Mouse (Mus musculus) R1 (cell line): ENCODE measurements around the gene Dhx58.

ENCODE experiments used
- DNase-seq: peaks from one replicate; pipeline ENCODE4 v3.0.0-alpha.2; 2018; ENCODE audit warnings: low read depth, low spot score

Dhx58 gene

DNA sequence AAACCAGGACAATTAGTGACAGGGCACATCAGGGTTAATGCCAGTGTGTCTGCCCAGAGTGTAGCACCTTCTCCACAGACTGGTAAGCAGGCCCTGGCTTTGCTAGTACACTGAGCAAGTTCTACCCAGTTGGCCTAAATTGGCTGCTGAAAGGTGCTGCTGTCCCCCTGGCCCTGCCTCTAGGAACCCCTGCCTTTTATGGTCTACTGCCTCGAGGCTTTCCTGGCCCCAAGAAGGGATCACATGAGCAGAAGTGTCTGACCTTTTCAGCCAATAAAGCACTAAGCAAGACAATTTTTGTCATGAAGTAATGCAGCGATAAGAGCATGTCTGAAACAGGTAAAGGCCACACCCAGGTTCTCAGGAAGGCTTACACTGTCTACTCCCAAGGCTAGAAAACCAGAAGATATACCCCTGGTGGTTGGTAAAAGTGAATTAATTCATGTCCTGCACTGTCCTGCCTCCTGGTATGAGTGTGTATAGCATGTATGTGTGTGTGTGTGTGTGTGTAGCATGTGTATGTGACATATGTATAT, 18.5 kb upstream of the Dhx58 start:
- DNase-seq = no peak

DNA sequence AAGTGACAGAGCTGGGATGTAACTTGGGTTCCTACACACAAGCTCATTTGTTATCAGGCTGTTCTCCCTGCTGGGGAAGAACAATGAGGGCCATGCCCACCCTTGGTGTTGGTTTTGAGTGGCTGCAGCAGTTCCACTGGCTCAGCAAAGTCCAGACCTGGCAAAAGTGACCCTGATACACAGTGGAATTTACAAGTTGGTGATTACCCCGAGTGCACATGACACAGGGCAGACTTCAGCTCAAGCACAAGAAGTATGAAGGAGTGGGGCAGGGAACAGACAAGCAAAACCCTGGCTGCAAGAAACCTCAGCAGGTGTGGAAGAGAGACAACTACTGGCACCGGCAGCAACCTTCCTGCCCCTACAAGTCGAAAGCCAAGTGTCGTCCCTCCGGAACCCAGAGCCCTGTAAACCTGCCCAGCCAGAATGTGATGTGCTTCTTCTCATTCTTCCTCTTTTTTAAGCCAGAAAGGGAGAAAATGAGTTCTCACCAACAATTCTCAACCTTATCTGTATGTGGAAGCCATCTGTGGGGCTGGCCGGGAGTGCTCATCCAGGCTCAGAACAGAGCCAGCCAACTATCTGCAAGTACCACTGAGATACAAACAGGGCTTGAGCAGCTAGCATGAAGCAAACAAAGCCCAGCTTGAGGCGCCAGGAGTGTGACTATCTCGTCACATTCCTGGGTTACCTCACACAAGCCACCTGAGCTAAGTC, 17.9 kb upstream of the Dhx58 start:
- DNase-seq = peak; percentile 47

- no peak for DNase-seq
Observed at GRCm38 (mm10) chr11:100721254-100721653, 17.2 kb upstream of the Dhx58 start.

- DNase-seq = no peak
Observed at GRCm38 (mm10) chr11:100720345-100720744, 16.3 kb upstream of the Dhx58 start.

DNA sequence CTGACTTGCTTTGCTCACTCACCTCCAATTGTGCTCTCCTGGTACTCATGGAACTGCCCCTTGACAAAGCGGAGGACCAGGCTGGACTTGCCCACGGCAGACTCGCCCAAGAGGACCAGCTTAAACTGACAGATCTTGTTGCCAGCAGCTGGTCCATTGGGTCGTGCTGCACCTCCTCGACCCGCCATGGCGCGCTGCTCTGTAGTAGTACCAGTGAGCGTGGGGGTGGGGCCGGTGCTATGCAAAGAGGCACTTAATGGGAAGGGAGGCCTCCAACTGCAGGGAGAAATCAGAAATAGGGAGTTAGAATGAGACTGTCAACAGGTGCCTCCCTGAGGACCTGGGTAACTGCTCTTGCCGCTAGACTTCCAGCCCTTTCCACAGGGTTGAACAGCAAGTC, 15.8 kb upstream of the Dhx58 start:
- peak; percentile 58 for DNase-seq

GRCm38 (mm10) chr11:100719312-100719711, 15.2 kb upstream of the Dhx58 start:
- no peak for DNase-seq

DNA sequence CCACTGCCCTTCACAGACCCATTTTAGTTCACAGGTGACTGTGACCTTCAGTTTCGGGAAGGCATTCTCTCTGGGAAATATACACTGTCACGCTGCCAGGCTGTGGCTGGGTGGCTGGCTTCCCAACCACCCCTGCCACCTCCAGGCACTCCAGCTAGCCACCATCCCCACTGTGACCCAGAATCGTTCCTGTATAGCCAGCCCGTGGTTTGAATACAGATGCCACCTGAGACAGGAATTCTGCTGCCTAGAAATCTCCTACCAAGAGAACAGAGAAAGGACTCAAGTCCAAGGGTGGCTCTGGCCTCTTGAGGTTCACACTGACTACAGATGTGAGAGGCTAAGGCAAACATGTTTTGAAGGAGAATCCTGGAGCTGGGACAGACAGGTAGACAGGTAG, 14.8 kb upstream of the Dhx58 start:
- DNase-seq = no peak

DNA sequence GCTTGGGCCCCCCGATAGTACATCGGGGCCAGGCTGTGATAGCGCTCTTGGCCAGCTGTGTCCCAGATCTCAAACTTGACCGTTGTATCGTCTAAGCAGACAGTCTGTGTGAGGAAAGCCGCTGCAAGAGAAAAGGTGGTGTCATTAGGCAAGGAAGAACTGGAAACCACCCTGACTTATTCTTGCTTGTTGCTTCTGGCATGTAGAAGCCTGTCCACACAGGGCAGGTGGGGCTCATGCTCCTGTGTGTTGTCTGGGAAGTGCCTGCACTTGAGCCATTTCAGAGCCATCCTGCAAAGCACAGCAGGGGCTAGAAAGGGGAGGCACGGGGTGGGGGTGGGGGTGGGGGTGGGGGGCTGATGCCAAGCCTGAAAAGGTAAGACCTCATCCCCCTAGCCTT, 14.4 kb upstream of the Dhx58 start:
- no peak for DNase-seq

DNA sequence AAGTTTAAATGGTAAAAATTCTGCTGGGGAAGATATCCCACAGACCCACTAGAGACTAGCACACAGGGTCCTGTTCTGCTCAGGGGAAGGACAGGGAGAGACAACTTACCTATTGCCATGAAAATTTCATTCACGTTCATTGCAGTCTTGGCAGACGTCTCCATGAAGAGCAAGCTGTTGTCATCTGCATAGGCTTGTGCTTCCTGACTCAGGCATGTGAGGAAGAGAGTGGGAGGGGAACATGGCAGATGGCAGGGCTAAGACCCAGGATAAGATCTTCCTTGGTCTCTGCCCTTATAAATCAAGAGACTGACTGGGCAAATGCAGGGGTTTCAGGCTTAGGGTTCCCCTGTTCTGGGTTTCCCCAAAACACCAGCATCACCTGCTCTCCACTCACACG, 12.6 kb upstream of the Dhx58 start:
- DNase-seq = no peak

DNA sequence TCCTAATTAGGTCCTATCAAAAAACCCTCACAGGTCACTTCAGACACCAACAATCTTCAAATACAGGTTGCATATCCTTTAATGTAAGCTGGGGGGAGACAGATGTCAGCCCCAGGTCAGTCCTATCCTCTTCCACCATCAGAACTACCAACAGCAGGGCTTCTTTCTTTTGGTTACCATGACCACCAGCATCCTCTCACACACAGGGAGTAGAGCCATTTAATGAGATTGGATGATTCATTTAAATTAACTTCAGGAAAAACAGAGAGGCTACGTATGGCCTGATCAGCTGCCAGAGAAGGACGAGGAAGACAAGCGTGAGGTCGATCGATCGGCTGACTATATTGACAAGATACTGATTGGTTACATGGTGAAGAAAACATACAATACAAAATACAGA, 10.9 kb upstream of the Dhx58 start:
- DNase-seq = no peak

DNA sequence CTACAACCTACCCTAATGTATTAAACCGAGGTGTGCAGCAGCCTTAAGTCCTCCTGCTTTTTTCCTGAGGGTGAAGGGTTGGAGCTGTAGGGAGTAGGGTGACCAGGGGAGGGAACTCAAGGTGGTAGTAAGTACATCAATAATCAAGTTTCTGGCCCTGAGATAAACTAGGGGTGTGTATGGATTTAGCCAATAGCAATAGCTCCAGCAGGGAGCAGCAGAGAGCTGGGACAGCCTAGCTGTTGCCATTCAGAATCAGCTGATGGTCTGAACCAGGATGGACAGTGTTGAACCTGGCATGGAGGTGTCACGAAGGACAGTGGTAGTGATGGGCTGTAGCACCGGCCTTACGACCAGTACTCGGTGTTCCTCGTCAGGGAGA, 10.5 kb upstream of the Dhx58 start:
- peak; percentile 77 for DNase-seq

DNA sequence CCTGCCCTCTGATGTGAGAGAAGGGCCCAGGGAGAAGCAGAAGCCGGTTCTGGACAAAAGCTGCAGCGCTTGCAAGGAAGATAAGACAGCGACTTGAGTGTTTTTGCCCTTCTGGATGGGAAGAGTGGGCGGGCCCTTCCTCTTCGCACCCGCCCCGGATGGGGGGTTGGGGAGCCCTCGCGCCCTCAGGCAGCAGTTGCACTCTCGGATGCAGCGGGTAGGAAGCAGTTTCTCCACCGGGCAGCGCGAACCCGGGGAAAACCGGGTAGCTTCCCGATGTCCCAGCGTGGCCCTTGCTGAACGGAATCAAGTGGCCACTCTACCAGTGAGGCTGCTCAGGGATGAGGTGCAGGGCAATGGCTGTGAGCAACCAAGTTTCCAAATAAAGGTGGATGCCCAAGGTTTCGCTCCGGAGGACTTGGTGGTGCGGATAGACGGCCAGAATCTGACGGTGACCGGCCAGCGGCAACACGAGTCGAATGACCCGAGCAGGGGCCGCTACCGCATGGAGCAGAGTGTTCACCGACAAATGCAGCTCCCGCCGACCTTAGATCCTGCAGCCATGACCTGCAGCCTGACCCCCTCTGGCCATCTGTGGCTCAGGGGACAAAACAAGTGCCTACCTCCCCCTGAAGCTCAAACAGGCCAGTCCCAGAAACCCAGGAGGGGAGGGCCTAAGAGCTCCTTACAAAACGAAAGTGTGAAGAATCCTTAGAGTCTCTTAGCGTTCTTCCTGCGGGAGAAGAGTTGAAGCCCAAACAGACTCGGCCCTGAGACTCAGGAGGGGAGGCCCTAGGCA, 9.9 kb upstream of the Dhx58 start, which contains the start of gene Hspb9:
TSS of gene Hspb9 (plus strand) at position 116 of the 799 bp plus-strand sequence.
- peak; percentile 92 for DNase-seq

DNA sequence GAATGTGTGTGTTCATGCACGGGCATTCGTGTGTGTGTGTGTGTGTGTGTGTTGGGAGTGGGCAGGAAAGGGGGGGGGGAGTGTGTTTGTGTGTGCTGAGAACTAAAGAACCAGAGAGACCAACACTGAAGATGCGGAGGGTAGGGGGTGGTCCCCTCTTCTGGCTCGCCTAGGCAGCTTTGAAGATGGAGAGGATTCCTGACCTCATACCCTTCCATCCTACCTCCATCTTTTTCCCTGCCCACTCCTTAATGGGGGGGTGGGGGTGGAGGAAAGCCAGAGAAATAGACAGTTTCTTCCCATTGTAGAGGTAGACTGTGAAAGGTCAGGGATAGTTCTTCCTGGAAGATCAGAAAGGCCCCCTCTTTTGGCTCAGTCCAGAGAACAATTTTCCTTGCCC, 9.1 kb upstream of the Dhx58 start:
- no peak for DNase-seq

- DNase-seq = peak; percentile 87
Observed at GRCm38 (mm10) chr11:100711783-100712615, 7.9 kb upstream of the Dhx58 start, which contains the start of gene Kat2a. Gene Kat2a, minus strand, starts transcription at chr11:100712465.

GRCm38 (mm10) chr11:100710977-100711376, 6.9 kb upstream of the Dhx58 start:
- DNase-seq = no peak

- no peak for DNase-seq
Observed at GRCm38 (mm10) chr11:100710528-100710927, 6.5 kb upstream of the Dhx58 start.

GRCm38 (mm10) chr11:100709201-100709810, 5.2 kb upstream of the Dhx58 start:
- DNase-seq = no peak

- no peak for DNase-seq
Observed at GRCm38 (mm10) chr11:100705095-100705747, 1.1 kb upstream of the Dhx58 start.

DNA sequence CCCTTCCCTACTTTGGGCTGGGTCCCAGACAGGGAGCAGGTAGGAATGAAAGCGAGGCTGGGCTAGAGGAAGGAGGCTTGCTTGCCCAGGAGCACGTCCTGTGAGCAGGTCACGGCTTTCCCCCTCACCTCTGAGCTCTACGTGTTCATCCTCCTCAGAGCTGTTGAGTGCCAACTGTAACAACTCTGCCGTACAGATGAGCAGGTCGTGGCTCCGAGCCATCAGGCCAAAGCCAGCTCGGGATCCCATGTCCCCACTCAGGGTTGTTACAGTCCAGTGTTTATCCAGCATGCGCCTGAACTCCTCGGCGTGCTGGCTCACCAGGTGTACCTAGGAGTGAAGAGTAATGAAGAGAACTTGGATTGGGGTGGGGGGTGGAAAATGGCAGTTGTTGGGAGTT, 705 bp downstream of the Dhx58 start:
- DNase-seq = no peak

DNA sequence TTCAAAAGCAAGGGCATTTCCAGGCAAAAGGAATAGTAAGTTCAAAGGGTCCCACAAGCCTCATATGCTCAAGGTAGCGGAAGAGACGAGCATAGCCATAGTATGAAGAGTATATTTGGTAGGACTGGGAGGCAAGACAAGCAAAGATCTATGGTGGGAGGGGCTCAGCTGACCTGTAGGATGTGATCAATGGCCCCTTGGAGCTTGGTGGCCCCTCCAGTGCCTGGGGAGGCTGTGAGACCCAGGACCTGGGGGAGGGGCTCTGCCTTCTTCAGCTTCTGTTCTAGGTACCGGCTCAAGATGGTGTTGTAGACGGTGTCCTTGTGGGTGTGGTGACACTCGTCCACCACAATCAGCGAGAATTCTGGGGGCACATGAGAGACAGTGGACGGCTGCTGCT, 1.2 kb downstream of the Dhx58 start:
- no peak for DNase-seq
